Mouse (Mus musculus) heart, adult 18-20 months (tissue): ENCODE data around the gene Mgat1. TPM values are rescaled to one million over a fixed set of nuclear protein-coding genes. Genes with fewer than 3 reads are reported as not detected.

Source experiments
- DNase-seq, 2 experiments: peaks; one replicate each; pipeline ENCODE4 v3.0.0; 2021 to 2022; ENCODE audit warnings: mixed read lengths in 1 of 2
- total RNA-seq, 2 experiments: library from RNA; stranded (reverse); gene quantifications; 2 replicates each; pipeline ENCODE4 v1.2.3; 2021

Gene Mgat1
- total RNA-seq, 2 experiments from 2014 or later, result 67.1 TPM

GRCm38 (mm10) chr11:49240874-49241273 is 3.1 kb upstream of the Mgat1 start:
- no peak for DNase-seq

GRCm38 (mm10) chr11:49241471-49241870 is 2.5 kb upstream of the Mgat1 start:
- DNase-seq, result peak in 1 of 2 experiments; percentile 29

- DNase-seq, result no peak
Measured at GRCm38 (mm10) chr11:49242944-49243626, 906 bp upstream of the Mgat1 start.

GRCm38 (mm10) chr11:49244595-49244930 is 572 bp downstream of the Mgat1 start:
- no peak for DNase-seq

- DNase-seq, result peak in 1 of 2 experiments; percentile 52
Measured at GRCm38 (mm10) chr11:49245176-49245575, 1.2 kb downstream of the Mgat1 start.

- DNase-seq, result peak in 1 of 2 experiments; percentile 33
Measured at GRCm38 (mm10) chr11:49245634-49246415, 1.8 kb downstream of the Mgat1 start.

GRCm38 (mm10) chr11:49246523-49246922 is 2.5 kb downstream of the Mgat1 start:
- DNase-seq, result no peak

GRCm38 (mm10) chr11:49247255-49247654 is 3.3 kb downstream of the Mgat1 start:
- DNase-seq, result no peak

GRCm38 (mm10) chr11:49248226-49248973 is 4.4 kb downstream of the Mgat1 start:
- DNase-seq, result peak; percentile 75 to 87

- DNase-seq, result no peak
Measured at GRCm38 (mm10) chr11:49248974-49249700, 5.1 kb downstream of the Mgat1 start.

- DNase-seq, result peak in 1 of 2 experiments; percentile 52
Measured at GRCm38 (mm10) chr11:49249811-49250421, 5.9 kb downstream of the Mgat1 start.

- DNase-seq, result peak; percentile 94 to 97
Measured at GRCm38 (mm10) chr11:49250422-49251379, 6.7 kb downstream of the Mgat1 start.

GRCm38 (mm10) chr11:49251380-49251761 is 7.4 kb downstream of the Mgat1 start:
- DNase-seq, result no peak

GRCm38 (mm10) chr11:49252048-49252447 is 8.1 kb downstream of the Mgat1 start:
- DNase-seq, result no peak

GRCm38 (mm10) chr11:49253035-49253434 is 9.0 kb downstream of the Mgat1 start:
- peak in 1 of 2 experiments; percentile 66 for DNase-seq

- DNase-seq, result no peak
Measured at GRCm38 (mm10) chr11:49259296-49259695, 15.3 kb downstream of the Mgat1 start.

- DNase-seq, result no peak
Measured at GRCm38 (mm10) chr11:49259829-49260228, 15.8 kb downstream of the Mgat1 start.

- DNase-seq, result peak; percentile 76 to 80
Measured at GRCm38 (mm10) chr11:49260598-49261312, 16.8 kb downstream of the Mgat1 start.

GRCm38 (mm10) chr11:49261313-49261855 is 17.4 kb downstream of the Mgat1 start:
- DNase-seq, result no peak
